Mouse (Mus musculus): ENCODE measurements around the gene Nrp2. TPM values are rescaled to one million over a fixed set of nuclear protein-coding genes. Genes with fewer than 3 reads are reported as not detected.

Nrp2 gene
- total RNA-seq, 2 experiments from 2014 or later: 58.8 to 66.3 TPM

GRCm38 (mm10) chr1:62704889-62705516 lies 1.9 kb downstream of the Nrp2 start:
- DNase-seq: no peak

- DNase-seq: no peak
These were observed 2.5 kb downstream of the Nrp2 start for GRCm38 (mm10) chr1:62705517-62705981.

- peak; percentile 72 to 75 for DNase-seq
These were observed 3.3 kb downstream of the Nrp2 start for GRCm38 (mm10) chr1:62706085-62707021.

- peak in 1 of 2 experiments; percentile 60 for DNase-seq
These were observed 4.2 kb downstream of the Nrp2 start for GRCm38 (mm10) chr1:62707101-62707912.

- DNase-seq: no peak
These were observed 5.1 kb downstream of the Nrp2 start for GRCm38 (mm10) chr1:62707913-62708860.

- no peak for DNase-seq
These were observed 6.8 kb downstream of the Nrp2 start for GRCm38 (mm10) chr1:62709770-62710335.

- DNase-seq: no peak
These were observed 10.1 kb downstream of the Nrp2 start for GRCm38 (mm10) chr1:62713021-62713676.

GRCm38 (mm10) chr1:62715004-62715403 lies 11.9 kb downstream of the Nrp2 start:
- no peak for DNase-seq

- DNase-seq: no peak
These were observed 12.6 kb downstream of the Nrp2 start for GRCm38 (mm10) chr1:62715692-62716091.

GRCm38 (mm10) chr1:62716836-62717478 lies 13.9 kb downstream of the Nrp2 start:
- DNase-seq: no peak

- peak; percentile 60 to 68 for DNase-seq
These were observed 14.6 kb downstream of the Nrp2 start for GRCm38 (mm10) chr1:62717552-62718236.

GRCm38 (mm10) chr1:62718237-62718571 lies 15.1 kb downstream of the Nrp2 start:
- no peak for DNase-seq

GRCm38 (mm10) chr1:62718750-62719149 lies 15.7 kb downstream of the Nrp2 start:
- no peak for DNase-seq

GRCm38 (mm10) chr1:62719770-62720169 lies 16.7 kb downstream of the Nrp2 start:
- DNase-seq: no peak

- DNase-seq: no peak
These were observed 17.1 kb downstream of the Nrp2 start for GRCm38 (mm10) chr1:62720176-62720575.

- no peak for DNase-seq
These were observed 17.9 kb downstream of the Nrp2 start for GRCm38 (mm10) chr1:62720727-62721705.

- DNase-seq: no peak
These were observed 18.7 kb downstream of the Nrp2 start for GRCm38 (mm10) chr1:62721706-62722187.

- no peak for DNase-seq
These were observed 19.4 kb downstream of the Nrp2 start for GRCm38 (mm10) chr1:62722526-62722925.

All from layer of hippocampus, postnatal 36 days (tissue).